7 mouse cellular contexts compared by ENCODE assay signal in genomic region chr15:12205160-12205901, GRCm38 (mm10). TPM values are rescaled to one million over a fixed set of nuclear protein-coding genes. Genes with fewer than 3 reads are reported as not detected.
DNase-seq lines count a peak whose midpoint lies in the region; ATAC-seq and TF ChIP-seq lines count a peak whose summit lies in the region.

No protein-coding gene starts in this region.

- no peaks in the 10 kb centered on the region for H3K27me3 ChIP-seq in neural tube, embryonic 11.5 days (ENCODE audit: control insufficient read depth, insufficient read depth, low read length)
- H3K27me3 ChIP-seq in forebrain, postnatal 0 days (ENCODE audit: insufficient read depth, low read length), result no peaks in the 10 kb centered on the region
- H3K27me3 ChIP-seq in liver, adult 2 months (ENCODE audit: control insufficient read depth, insufficient read depth, low read length), result no peaks in the 10 kb centered on the region

- peaks cover 15% of the 10 kb centered on the region for H3K4me1 ChIP-seq in neural tube, embryonic 11.5 days (ENCODE audit: control insufficient read depth, insufficient read depth, low read length)
- peaks cover 40% of the 10 kb centered on the region for H3K4me1 ChIP-seq in bone marrow macrophage, adult 2 months (ENCODE audit: control insufficient read depth, insufficient read depth, low read length)
- H3K4me1 ChIP-seq in forebrain, postnatal 0 days (ENCODE audit: insufficient read depth), result peaks cover 11% of the 10 kb centered on the region; the same call in 1 of the 2 replicates
- H3K4me1 ChIP-seq in liver, adult 2 months (ENCODE audit: control insufficient read depth, insufficient read depth, low read length), result peaks cover 26% of the 10 kb centered on the region

- peak; percentile 85 for ATAC-seq in neural tube, embryonic 11.5 days (ENCODE audit: insufficient read depth, low FRiP score, low TSS enrichment)
- ATAC-seq in forebrain, postnatal 0 days, result peak; percentile 77

- H3K36me3 ChIP-seq in neural tube, embryonic 11.5 days (ENCODE audit: control insufficient read depth, insufficient read depth, low read length), result no peaks in the 10 kb centered on the region
- no peaks in the 10 kb centered on the region for H3K36me3 ChIP-seq in forebrain, postnatal 0 days (ENCODE audit: insufficient read depth)
- H3K36me3 ChIP-seq in liver, adult 2 months (ENCODE audit: control insufficient read depth, insufficient read depth, low read length), result no peaks in the 10 kb centered on the region

- WGBS in neural tube, embryonic 11.5 days, result 1% methylated on average over 47 of the region's 73 CpGs
- WGBS in forebrain, postnatal 0 days, result under 1% methylated on average over 64 of the region's 73 CpGs
- 1% methylated on average over 67 of the region's 73 CpGs for WGBS in liver, adult 2 months

- H3K9ac ChIP-seq in neural tube, embryonic 11.5 days (ENCODE audit: low read length), result peak overlapping the region; percentile 88
- peak overlapping the region; percentile 92 for H3K9ac ChIP-seq in forebrain, postnatal 0 days
- peak overlapping the region; percentile 99 for H3K9ac ChIP-seq in liver, adult 2 months (ENCODE audit: low read depth, low read length)

- H3K4me3 ChIP-seq in neural tube, embryonic 11.5 days (ENCODE audit: low read depth, low read length), result peak overlapping the region; percentile 71
- peak overlapping the region; percentile 90 for H3K4me3 ChIP-seq in bone marrow macrophage, adult 2 months (ENCODE audit: insufficient read depth, low read length)
- peak overlapping the region; percentile 92 for H3K4me3 ChIP-seq in forebrain, postnatal 0 days (ENCODE audit: low read depth, low read length)
- H3K4me3 ChIP-seq in liver, adult 2 months (ENCODE audit: insufficient read depth, low read depth, low read length), result peak overlapping the region; percentile 96

- H3K79me2 ChIP-seq in liver, adult 2 months (ENCODE audit: control insufficient read depth, insufficient read depth, low read length), result peaks cover 28% of the 10 kb centered on the region

- TF ChIP-seq POLR2A in bone marrow macrophage, adult 2 months (IDR thresholded peaks at IDR 0.05; ENCODE audit: borderline replicate concordance, low read depth, low read length), result no peak
- TF ChIP-seq POLR2A in liver, adult 2 months (IDR thresholded peaks at IDR 0.05; ENCODE audit: extremely low read depth, insufficient read depth, low read length), result no peak

- H3K27ac ChIP-seq in neural tube, embryonic 11.5 days (ENCODE audit: low read depth, low read length), result peak overlapping the region; percentile 84
- H3K27ac ChIP-seq in bone marrow macrophage, adult 2 months (ENCODE audit: insufficient read depth, low read depth, low read length), result peak overlapping the region; percentile 62
- peak overlapping the region; percentile 93 for H3K27ac ChIP-seq in forebrain, postnatal 0 days (ENCODE audit: low read depth, low read length)
- peak overlapping the region; percentile 82 for H3K27ac ChIP-seq in liver, adult 2 months (replicated peaks; ENCODE audit: insufficient read depth, low read depth, low read length)

- no peaks in the 10 kb centered on the region for H3K9me3 ChIP-seq in neural tube, embryonic 11.5 days (ENCODE audit: control insufficient read depth, low read length)
- no peaks in the 10 kb centered on the region for H3K9me3 ChIP-seq in forebrain, postnatal 0 days (ENCODE audit: low read length)

- peak; percentile 48 for DNase-seq in neural tube, embryonic 11.5 days (ENCODE audit: low spot score)
- no peak for DNase-seq in neural tube, embryonic 10.5 days (ENCODE audit: extremely low spot score, low spot score)
- peak; percentile 58 for DNase-seq in forebrain, postnatal 0 days
- DNase-seq in liver, adult 2 months (ENCODE audit: extremely low read depth, low read depth, low spot score), result no peak
- DNase-seq in retina, embryonic 14.5 days (ENCODE audit: low spot score), result peak; percentile 48
- DNase-seq in layer of hippocampus, adult 9-10 months (ENCODE audit: low spot score), result no peak

- H3K4me2 ChIP-seq in neural tube, embryonic 11.5 days (ENCODE audit: low read depth), result peak overlapping the region; percentile 72
- H3K4me2 ChIP-seq in forebrain, postnatal 0 days (ENCODE audit: low read depth), result peak overlapping the region; percentile 67

- no peak for TF ChIP-seq CTCF in bone marrow macrophage, adult 2 months (IDR thresholded peaks at IDR 0.05; ENCODE audit: low read depth, low read length)
- TF ChIP-seq CTCF in forebrain, postnatal 0 days (IDR thresholded peaks at IDR 0.05; ENCODE audit: low read depth), result no peak
- no peak for TF ChIP-seq CTCF in liver, adult 2 months (IDR thresholded peaks at IDR 0.05; ENCODE audit: low read depth, low read length)

RNA-seq across cellular contexts. Expression of gene Mtmr12, which starts 0.5 kb away (rescaled TPM):
- 17.5 and 17.7 TPM in 2 replicates for polyA plus RNA-seq in neural tube, embryonic 11.5 days (2014; fragmentation: Nextera tagmentation; extraction: Ambion mirVana)
- polyA plus RNA-seq in bone marrow macrophage, adult 2 months (2012; ENCODE audit: insufficient read depth, insufficient read length, missing spikeins), result 28.8 and 30.0 TPM in 2 replicates
- 10.0 and 13.1 TPM in 2 replicates for total RNA-seq in forebrain, postnatal 0 days (2014; rRNA removed)
- 4.3 and 5.5 TPM in 2 replicates for polyA plus RNA-seq in forebrain, postnatal 0 days (2015; fragmentation: Nextera tagmentation; extraction: Ambion mirVana)
- total RNA-seq in liver, adult 2 months (2014; rRNA removed), result 3.4 and 4.4 TPM in 2 replicates
- 5.7 and 6.5 TPM in 2 replicates for polyA plus RNA-seq in liver, adult 2 months (2012; rRNA removed)

Comparison
In these comparisons a context has a peak if more than half of its experiments do, and no peak if none do; other contexts are left out.
1. DNase-seq: peak in neural tube, embryonic 11.5 days (single experiment), forebrain, postnatal 0 days (single experiment) and retina, embryonic 14.5 days (single experiment); none in neural tube, embryonic 10.5 days (single experiment), liver, adult 2 months (single experiment) and layer of hippocampus, adult 9-10 months (single experiment).
2. Peak in every context shown above with its lines, with median percentiles within 50 percentile points of each other: H3K27ac ChIP-seq, H3K4me3 ChIP-seq and H3K9ac ChIP-seq.